8 mouse cellular contexts compared by ENCODE assay signal in genomic region chr9:114767030-114767429, GRCm38 (mm10). TPM values are rescaled to one million over a fixed set of nuclear protein-coding genes. Genes with fewer than 3 reads are reported as not detected.
A peak's percentile ranks its signal among the peaks of the same experiment; 100 is the strongest.
DNase-seq lines count a peak whose midpoint lies in the region; ATAC-seq lines count a peak whose summit lies in the region.

No protein-coding gene starts in this region.

- peaks cover 16% of the 10 kb centered on the region for H3K4me1 ChIP-seq in heart, embryonic 12.5 days (replicated peaks)

- no peak for DNase-seq in heart, postnatal 25 days (ENCODE audit: low spot score)
- DNase-seq in adrenal gland, adult (ENCODE audit: inconsistent age in 2 of 2, low spot score in 1 of 2) = peak; percentile 64 to 74
- DNase-seq in cerebellum, postnatal 36 days = peak; percentile 58 to 61
- peak; percentile 68 for DNase-seq in kidney, postnatal 10 days
- peak; percentile 67 for DNase-seq in right cerebral cortex, postnatal 14 days
- DNase-seq in ovary, postnatal 36 days (ENCODE audit: low spot score) = no peak
- DNase-seq in thymus, postnatal 25 days = no peak

- H3K27ac ChIP-seq in heart, embryonic 12.5 days (ENCODE audit: poor library complexity, severe bottlenecking) = no peak overlapping the region

- intact Hi-C loops in heart, postnatal 25 days (cut with DNase I) = no loop called here

- H3K9me3 ChIP-seq in heart, embryonic 12.5 days (replicated peaks) = 0 out of 2 replicates have a peak, but pooled peaks cover 1% of the 10 kb centered on the region

- no peaks in the 10 kb centered on the region for H3K27me3 ChIP-seq in heart, embryonic 12.5 days (replicated peaks)

- peak overlapping the region; percentile 26; the same call in 1 of the 2 replicates for H3K9ac ChIP-seq in heart, embryonic 12.5 days

- H3K4me2 ChIP-seq in heart, embryonic 12.5 days = no peak overlapping the region

- no peak for ATAC-seq in heart, embryonic 12.5 days (ENCODE audit: insufficient number of reproducible peaks, low FRiP score)

- H3K4me3 ChIP-seq in heart, embryonic 12.5 days = no peak overlapping the region

- peaks cover 42% of the 10 kb centered on the region for H3K36me3 ChIP-seq in heart, embryonic 12.5 days

- 76% methylated on average over 13 of the region's 13 CpGs for WGBS in heart, embryonic 12.5 days

RNA-seq across cellular contexts. Expression of gene Cmtm7, which starts 14.6 kb away (rescaled TPM):
- 104 TPM in 2 replicates for polyA plus RNA-seq in heart, embryonic 12.5 days (2016; fragmentation: Nextera tagmentation; extraction: Ambion mirVana)
- 10 to 100 TPM; 14.0 to 14.1 TPM for total RNA-seq in heart, postnatal 25 days (2021)

RNA-seq across cellular contexts. Expression of gene Cmtm6, which starts 36.1 kb away (rescaled TPM):
- polyA plus RNA-seq in heart, embryonic 12.5 days (2016; fragmentation: Nextera tagmentation; extraction: Ambion mirVana) = 42.2 and 43.9 TPM in 2 replicates
- total RNA-seq in heart, postnatal 25 days (2021) = 10 to 100 TPM; 23.4 to 27.2 TPM

Comparison
In these comparisons a context has a peak if more than half of its experiments do, and no peak if none do; other contexts are left out.
1. DNase-seq: peak in adrenal gland, adult (2 of 2), cerebellum, postnatal 36 days (2 of 2), kidney, postnatal 10 days (single experiment) and right cerebral cortex, postnatal 14 days (single experiment); none in heart, postnatal 25 days (single experiment), ovary, postnatal 36 days (single experiment) and thymus, postnatal 25 days (single experiment).